Mouse (Mus musculus) G1E-ER4 (cell line): ENCODE results near the gene Shisal1. TPM values are rescaled to one million over a fixed set of nuclear protein-coding genes. Genes with fewer than 3 reads are reported as not detected.

Source experiments
- GATA1 ChIP-seq: IDR thresholded peaks from one replicate; pipeline ENCODE4 v1.8.0; 2012; ENCODE audit warnings: low read length, inconsistent platforms
- polyA plus RNA-seq: library from polyadenylated mRNA; stranded (reverse); fragments of >175 nt; gene quantifications from 2 replicates; pipeline ENCODE4 v1.2.3, GENCODE M21; 2012

The Shisal1 gene
- polyA plus RNA-seq, 1 experiment: not detected

GRCm38 (mm10) chr15:84443631-84444030 lies 3.3 kb downstream of the Shisal1 start:
- TF ChIP-seq GATA1: no peak

GRCm38 (mm10) chr15:84441682-84442315 lies 5.1 kb downstream of the Shisal1 start:
- no peak for TF ChIP-seq GATA1

- TF ChIP-seq GATA1: no peak
Observed at GRCm38 (mm10) chr15:84440820-84441219, 6.1 kb downstream of the Shisal1 start.

GRCm38 (mm10) chr15:84433586-84434185 lies 13.2 kb downstream of the Shisal1 start:
- TF ChIP-seq GATA1: no peak

GRCm38 (mm10) chr15:84430482-84430881 lies 16.4 kb downstream of the Shisal1 start:
- no peak for TF ChIP-seq GATA1

GRCm38 (mm10) chr15:84427624-84428023 lies 19.3 kb downstream of the Shisal1 start:
- no peak for TF ChIP-seq GATA1

GRCm38 (mm10) chr15:84425733-84426132 lies 21.2 kb downstream of the Shisal1 start:
- no peak for TF ChIP-seq GATA1

- no peak for TF ChIP-seq GATA1
Observed at GRCm38 (mm10) chr15:84423781-84424180, 23.1 kb downstream of the Shisal1 start.

- TF ChIP-seq GATA1: no peak
Observed at GRCm38 (mm10) chr15:84418266-84418610, 28.7 kb downstream of the Shisal1 start.

GRCm38 (mm10) chr15:84417592-84418265 lies 29.2 kb downstream of the Shisal1 start:
- TF ChIP-seq GATA1: no peak

GRCm38 (mm10) chr15:84417017-84417416 lies 29.9 kb downstream of the Shisal1 start:
- no peak for TF ChIP-seq GATA1

GRCm38 (mm10) chr15:84414040-84414848 lies 32.7 kb downstream of the Shisal1 start:
- no peak for TF ChIP-seq GATA1

GRCm38 (mm10) chr15:84412409-84412808 lies 34.5 kb downstream of the Shisal1 start:
- no peak for TF ChIP-seq GATA1

GRCm38 (mm10) chr15:84410052-84410451 lies 36.8 kb downstream of the Shisal1 start:
- no peak for TF ChIP-seq GATA1

GRCm38 (mm10) chr15:84408576-84408975 lies 38.3 kb downstream of the Shisal1 start:
- TF ChIP-seq GATA1: no peak

- no peak for TF ChIP-seq GATA1
Observed at GRCm38 (mm10) chr15:84405759-84406158, 41.1 kb downstream of the Shisal1 start.

GRCm38 (mm10) chr15:84403454-84404113 lies 43.3 kb downstream of the Shisal1 start:
- no peak for TF ChIP-seq GATA1
